Mouse (Mus musculus): ENCODE data around the gene Hcfc2.

The Hcfc2 gene

DNA sequence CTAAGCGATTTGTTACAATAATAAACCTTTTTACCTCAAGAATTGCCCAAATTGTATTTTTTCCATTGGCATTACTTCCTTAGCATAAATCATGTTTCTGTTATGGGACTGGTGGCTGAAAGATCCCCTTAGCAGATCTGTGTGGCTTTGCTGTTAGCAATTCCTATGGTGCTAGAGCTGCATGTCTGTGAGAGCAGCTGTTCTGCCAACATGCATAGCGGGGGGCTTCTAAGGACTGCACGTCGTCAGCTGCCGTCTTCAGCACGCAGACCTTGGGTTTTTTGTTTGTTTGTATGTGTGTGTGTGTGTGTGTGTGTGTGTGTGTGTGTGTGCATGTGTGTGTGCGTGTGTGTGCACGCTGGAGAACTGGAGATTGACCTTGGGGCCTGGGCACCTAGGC is 45.4 kb downstream of the Hcfc2 start:
- DNase-seq (ENCODE audit: low spot score): no peak

DNA sequence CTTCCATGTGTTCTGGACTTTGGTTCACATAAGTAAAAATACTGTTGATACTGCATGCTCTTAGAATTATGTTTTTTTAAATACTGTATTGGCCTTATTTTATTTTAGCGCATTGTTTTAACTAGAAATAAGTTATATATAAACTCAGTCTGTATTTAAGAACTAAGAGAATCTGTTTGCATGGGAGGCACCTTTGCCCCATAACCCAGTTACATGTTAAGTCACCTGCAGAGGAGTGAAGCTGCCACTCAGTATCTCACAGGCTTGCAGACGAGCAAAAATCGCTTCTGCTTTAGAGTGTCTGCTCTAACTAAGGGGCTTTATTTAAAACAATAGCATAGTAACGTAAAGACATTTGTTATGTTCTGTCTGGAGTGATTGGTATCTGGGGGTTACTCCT is 45.9 kb downstream of the Hcfc2 start:
- no peak for DNase-seq (ENCODE audit: low spot score)

DNA sequence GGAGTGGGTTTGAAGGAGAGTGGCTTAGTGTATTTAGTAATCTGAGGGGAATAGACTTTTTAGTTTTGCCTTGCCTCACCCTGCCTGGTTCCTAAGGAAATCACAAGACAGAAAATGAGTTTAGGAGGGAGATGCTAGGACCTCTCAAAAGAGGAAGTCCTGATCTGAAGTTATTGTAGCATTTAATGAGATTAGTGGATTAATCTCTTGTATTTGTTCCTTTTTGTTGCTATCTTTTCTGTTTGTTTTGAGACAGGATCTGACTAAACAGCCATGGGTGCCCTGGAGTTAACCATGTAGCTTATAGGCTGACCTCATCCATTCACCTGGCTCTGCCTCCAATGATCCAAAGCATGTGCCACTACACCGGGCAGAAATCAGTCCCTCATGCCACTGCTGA is 46.6 kb downstream of the Hcfc2 start:
- DNase-seq (ENCODE audit: low spot score): no peak

DNA sequence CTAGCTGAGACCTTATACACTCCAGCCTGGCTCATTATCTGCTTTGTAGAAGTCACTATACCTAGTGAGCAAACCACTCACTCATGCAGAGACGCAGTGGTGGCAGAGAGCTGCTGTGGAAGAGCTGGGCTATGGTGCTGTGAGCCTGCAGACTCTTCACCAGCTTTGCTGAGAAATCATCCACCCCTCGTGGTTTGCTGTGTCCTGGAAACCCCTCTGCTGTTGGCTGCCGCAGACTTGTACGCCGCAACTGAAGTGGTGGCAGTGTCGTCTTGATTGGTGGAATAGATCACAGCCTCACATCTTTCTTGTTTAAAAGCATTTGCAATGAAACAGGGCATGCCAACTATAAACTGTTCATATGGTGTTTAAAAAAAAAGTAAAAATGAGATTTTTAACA is 48.3 kb downstream of the Hcfc2 start:
- no peak for DNase-seq (ENCODE audit: low spot score)

- DNase-seq (ENCODE audit: low spot score): no peak
These were observed 49.3 kb downstream of the Hcfc2 start for GRCm38 (mm10) chr10:82745301-82745700.

DNA sequence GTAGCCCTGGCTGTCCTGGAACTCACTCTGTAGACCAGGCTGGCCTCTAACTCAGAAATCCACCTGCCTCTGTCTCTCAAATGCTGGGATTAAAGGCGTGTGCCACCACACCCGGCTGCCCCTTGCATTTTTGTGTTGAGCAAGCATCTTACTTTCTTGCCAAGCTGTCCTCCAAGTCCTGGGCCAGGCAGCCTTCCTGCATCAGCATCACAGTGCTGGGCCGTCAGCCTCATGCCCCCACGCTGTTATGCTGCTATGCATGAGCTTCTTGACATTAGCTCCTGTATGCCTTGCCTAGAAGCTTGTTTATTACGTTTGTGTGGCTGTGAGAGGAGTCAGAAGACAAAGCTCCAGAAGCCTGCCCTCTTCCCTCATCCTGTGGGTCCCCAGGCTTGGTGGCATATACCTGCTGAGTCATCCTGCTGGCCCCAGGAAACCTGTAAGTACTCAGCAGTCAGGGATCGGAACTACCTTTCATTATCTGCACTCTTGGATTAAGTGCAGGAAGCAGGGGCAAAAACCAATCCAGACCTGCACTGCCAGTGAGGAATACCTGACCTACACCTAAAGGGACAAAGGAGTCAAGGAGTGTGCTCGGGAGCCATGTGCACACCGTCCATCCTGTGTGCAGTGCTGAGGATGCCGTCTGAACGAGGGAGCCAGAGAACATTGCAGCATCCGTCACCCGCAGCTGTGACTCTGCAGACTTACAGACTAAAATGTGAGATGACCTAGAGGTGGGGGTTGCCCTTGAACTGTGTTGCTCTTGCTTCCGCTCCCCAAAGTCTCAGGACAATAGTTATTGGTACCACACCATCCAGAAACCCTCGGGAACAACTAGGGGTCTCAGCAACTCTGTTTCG is 51.3 kb downstream of the Hcfc2 start:
- DNase-seq (ENCODE audit: low spot score): no peak

GRCm38 (mm10) chr10:82750778-82751177 is 54.8 kb downstream of the Hcfc2 start:
- DNase-seq (ENCODE audit: low spot score): no peak

DNA sequence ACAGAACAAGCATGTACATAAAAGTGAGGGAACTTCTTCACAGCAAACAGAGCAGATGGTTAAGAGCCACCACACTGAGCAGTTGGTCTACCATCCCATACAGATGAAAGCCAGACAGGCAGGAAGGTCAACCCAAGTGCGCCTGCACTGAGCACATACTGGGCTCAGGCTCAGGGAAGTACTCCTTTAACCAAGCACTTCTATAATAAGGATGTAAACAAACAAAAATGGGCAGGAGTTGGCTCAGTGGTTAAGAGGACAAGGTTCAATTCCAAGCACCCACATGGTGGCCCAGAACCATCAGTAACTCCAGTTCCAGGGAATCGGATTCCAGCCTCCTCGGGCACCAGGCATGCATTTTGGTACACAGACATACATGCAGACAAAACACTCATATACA is 57.0 kb downstream of the Hcfc2 start:
- no peak for DNase-seq (ENCODE audit: low spot score)

DNA sequence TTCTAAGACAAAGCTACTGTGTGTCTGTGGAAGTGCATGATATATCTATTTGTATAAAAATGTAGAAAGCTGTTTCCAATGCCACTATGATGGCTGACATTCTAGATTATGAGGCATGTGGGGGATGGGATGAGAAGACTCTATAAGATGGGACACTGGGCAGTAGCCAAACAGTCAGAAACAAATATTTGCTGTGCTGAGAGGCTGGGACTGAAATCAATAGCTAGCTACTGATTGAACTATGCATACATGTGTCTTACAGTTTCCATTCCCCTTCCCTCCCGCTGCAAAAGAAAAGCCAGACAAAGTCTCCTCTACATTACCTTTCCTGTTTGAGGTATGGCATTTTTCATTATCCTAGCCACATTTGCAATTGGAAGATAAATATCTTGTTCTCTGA is 58.7 kb downstream of the Hcfc2 start:
- DNase-seq (ENCODE audit: low spot score): no peak

- DNase-seq (ENCODE audit: low spot score): no peak
These were observed 59.4 kb downstream of the Hcfc2 start for GRCm38 (mm10) chr10:82755213-82755890.

GRCm38 (mm10) chr10:82756466-82756865 is 60.5 kb downstream of the Hcfc2 start:
- no peak for DNase-seq (ENCODE audit: low spot score)

DNA sequence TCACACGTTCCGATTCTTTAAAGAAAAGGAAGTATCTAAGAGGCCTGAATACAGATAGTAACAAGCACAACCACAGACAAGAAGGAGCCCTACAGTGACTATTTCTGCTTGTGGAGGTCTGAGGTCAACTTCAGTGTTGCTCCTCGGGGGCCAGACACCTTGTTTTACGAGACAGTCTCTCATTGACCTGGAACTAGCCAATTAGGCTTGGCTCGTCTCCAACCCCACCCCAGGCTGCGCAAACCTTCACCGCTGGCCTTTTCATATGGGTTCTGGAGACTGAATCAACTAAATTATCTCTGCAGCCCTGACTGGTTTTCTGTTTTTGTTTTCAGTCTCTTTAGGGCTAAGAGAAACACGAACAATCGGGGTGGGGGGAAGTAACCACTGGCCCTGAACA is 61.4 kb downstream of the Hcfc2 start:
- DNase-seq (ENCODE audit: low spot score): no peak

DNA sequence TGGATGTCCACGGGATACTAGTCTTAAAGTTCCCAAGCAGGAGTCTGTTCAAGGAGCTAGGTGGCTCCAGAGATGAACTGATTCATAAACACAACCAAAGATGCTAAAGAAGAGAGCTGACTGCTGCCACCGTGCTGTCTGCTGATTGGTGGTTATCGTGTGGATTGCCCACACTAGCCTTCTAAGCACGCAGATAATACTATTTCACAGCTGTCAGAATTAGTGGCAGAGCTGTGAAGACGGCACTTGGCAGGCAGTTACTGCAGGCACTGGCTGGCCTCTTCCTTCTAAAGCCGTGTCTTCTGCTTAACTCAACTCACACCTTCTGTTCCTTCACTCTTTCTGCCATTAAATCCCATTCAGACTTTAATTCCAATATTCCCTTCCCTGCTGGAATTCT is 62.4 kb downstream of the Hcfc2 start:
- DNase-seq (ENCODE audit: low spot score): no peak

DNA sequence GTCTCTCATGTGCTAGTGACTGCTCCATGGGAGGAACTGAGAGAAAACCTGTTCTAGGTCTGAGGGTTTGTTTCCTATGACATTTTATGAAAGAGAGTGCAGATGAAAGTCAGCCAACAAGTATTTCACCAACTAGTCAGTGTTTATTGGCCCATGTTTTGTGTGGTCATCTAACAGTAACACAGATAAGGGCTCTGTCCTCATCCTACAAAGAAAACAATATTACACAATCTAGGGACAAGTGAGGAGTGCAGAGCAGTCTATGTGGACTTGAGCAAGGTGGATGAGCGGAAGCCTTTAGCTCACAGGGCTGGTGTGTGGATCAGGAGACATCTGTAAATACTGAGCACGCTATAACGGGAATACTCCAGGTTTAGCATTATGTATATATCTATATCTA is 62.9 kb downstream of the Hcfc2 start:
- no peak for DNase-seq (ENCODE audit: low spot score)

DNA sequence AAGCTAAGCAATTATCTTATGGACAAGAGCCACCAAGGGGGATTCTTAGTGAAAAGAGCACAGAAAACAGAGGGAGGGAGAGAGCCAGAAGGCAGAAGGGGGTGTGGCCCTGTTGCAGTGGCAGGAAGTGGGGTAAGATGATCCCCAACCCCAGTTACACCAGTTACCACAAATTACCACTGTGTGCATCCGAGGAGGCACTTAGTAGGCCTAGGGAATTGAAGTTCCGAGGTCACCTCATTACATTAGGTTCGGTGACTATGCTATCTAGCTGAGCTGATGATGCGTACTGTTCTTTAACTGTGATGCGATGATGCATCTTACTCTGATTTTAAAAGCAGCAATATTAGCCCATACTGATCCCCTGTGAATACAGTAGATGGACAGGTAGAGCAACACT is 63.7 kb downstream of the Hcfc2 start:
- DNase-seq (ENCODE audit: low spot score): no peak

- DNase-seq (ENCODE audit: low spot score): no peak
These were observed 65.3 kb downstream of the Hcfc2 start for GRCm38 (mm10) chr10:82761037-82761811.

DNA sequence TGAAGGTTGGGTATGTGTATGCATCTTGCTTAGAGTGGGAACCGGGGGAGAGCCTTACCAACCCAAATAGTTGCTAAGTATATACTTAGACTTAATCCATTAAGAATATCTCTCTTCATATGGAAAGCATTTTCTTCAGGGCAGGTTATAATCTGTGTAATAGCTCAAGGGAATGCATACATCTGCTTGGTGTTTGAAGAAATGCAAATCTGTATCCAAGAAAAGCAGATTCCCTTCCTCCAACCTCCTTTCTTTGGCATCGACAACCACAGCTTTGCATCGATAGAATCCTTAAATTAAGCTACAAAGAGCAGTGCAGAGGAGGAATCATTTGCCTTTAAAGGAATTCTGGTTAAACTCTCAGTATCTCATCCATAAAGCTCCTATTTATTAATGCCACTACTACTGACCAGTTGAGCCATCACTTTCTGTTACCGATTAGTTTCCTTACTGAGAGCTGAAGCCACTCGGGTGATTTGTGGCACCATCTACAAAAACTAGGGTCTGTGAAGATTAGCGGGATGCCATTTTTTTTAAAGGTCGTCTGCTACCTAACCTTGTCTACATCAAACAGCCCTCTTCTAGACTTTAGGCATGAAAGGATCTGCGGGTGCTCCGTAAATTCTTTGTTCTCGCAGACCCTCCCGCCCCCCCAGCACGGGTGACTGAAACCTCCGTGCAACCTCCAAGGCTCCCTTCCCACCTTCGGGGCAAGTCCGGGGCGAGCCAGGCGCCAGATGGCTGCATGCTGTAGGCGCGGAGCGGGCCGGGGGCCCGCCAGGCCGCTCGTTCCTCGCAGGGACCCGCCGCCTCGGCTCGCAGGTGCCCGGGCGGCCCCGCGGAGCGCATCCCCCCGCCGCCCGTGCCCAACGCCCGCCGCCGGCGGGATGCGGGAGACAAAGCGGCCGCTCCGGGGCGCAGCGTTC is 67.1 kb downstream of the Hcfc2 start:
- peak; percentile 14 for DNase-seq (ENCODE audit: low spot score)

DNA sequence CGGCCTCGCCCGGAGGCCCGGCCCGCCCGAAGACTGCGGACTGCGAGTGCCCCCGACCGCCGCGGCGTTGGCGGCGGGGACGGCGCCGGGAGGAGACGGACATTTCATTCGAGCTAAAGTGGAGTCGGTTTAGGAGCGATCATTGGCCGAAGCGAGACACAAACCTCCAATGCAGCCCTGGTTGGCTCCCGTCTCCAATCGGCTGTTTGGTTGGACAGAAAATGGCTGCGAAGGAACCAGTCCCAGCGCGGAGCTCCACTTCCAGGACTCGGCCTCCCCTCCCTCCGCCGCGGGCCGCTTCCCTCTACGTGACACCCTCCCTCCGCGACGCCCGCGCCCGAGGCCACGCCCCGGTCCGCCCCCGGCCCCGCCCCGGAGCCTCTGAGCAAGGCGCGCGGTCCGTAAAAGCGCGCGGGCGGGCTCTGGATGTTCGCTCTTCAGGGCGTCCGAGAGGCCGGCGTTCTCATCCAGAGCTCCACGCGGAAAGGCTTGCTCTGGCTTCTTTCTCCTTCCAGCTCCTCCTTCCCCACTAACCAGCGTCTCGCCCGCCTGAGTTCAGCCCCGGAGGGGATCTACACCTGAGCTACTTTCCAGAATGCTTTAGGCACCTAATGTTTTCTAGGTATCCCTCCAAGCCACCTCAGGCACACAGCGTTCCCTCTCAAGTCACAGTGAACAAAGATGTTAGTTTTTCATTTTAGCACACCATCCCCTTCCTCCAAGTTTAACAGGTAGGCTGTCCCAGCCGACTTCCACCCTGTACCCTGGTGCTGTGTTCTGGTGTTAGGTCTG is 68.1 kb downstream of the Hcfc2 start, which contains the start of gene Nfyb:
Gene Nfyb (minus strand): TSS at position 305 of the 792 bp plus-strand sequence.
- DNase-seq (ENCODE audit: low spot score): peak; percentile 96

DNA sequence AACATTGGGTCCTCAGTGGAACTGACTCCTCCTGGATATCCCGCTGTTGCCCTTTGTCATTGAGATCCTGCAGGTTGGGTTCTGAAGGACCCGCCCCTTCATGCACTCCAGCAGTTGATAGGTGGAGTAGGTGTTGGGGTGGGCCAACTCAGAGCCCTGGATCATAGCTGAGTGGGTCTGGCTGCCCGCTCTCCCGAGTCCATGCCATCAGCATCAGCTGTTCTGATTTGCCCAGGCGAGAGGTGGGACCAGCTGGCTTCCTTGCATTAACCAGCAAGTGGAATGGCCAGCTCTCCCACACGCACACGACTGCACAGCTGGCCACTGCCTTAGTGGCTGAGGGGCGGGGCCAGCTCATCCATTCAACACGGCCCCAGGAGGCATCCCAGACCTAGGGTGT is 72.9 kb downstream of the Hcfc2 start:
- DNase-seq (ENCODE audit: low spot score): no peak

DNA sequence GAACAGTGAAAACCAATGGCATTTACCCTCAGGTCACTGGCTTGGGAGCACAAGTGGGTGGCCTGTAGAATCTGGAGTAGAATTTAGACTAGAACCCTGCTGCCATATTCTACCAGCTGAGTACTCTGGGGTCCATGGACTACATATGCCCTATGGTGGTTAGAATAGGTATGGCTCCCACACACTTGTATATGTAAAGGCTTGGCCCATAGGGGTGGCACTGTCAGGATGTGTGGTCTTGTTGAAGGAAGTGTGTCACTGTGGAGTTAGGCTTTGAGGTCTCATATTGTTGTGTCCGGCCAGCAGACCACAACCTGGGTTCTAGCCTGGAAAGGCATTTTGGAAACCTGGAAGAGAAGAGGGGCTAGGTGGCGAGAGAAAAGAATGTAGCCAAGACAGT is 74.8 kb downstream of the Hcfc2 start:
- DNase-seq (ENCODE audit: low spot score): no peak

All from urinary bladder, postnatal 14 days (tissue).